Mouse (Mus musculus) embryo, embryonic 10 days (tissue): Measurements from ENCODE around the gene 3110082I17Rik.

Source experiments
- DNase-seq: peaks from one replicate; pipeline ENCODE4 v3.0.0-alpha.2; 2015; ENCODE audit warnings: low spot score

Gene 3110082I17Rik

GRCm38 (mm10) chr5:139453031-139453430, 7.3 kb downstream of the 3110082I17Rik start:
- no peak for DNase-seq

GRCm38 (mm10) chr5:139449926-139450325, 10.4 kb downstream of the 3110082I17Rik start:
- peak; percentile 38 for DNase-seq

- DNase-seq = no peak
Observed at GRCm38 (mm10) chr5:139449161-139449791, 11.1 kb downstream of the 3110082I17Rik start.

GRCm38 (mm10) chr5:139448025-139448424, 12.3 kb downstream of the 3110082I17Rik start:
- no peak for DNase-seq

- DNase-seq = no peak
Observed at GRCm38 (mm10) chr5:139445258-139445657, 15.1 kb downstream of the 3110082I17Rik start.

- DNase-seq = no peak
Observed at GRCm38 (mm10) chr5:139442962-139443361, 17.4 kb downstream of the 3110082I17Rik start.

GRCm38 (mm10) chr5:139442428-139442827, 17.9 kb downstream of the 3110082I17Rik start:
- DNase-seq = no peak

- DNase-seq = no peak
Observed at GRCm38 (mm10) chr5:139441726-139442018, 18.7 kb downstream of the 3110082I17Rik start.

GRCm38 (mm10) chr5:139440926-139441725, 19.2 kb downstream of the 3110082I17Rik start:
- DNase-seq = no peak

- no peak for DNase-seq
Observed at GRCm38 (mm10) chr5:139440451-139440850, 19.9 kb downstream of the 3110082I17Rik start.

GRCm38 (mm10) chr5:139438440-139438839, 21.9 kb downstream of the 3110082I17Rik start:
- no peak for DNase-seq

- no peak for DNase-seq
Observed at GRCm38 (mm10) chr5:139437769-139438168, 22.6 kb downstream of the 3110082I17Rik start.

GRCm38 (mm10) chr5:139434940-139435339, 25.4 kb downstream of the 3110082I17Rik start:
- peak; percentile 72 for DNase-seq

- no peak for DNase-seq
Observed at GRCm38 (mm10) chr5:139433842-139434568, 26.3 kb downstream of the 3110082I17Rik start.

GRCm38 (mm10) chr5:139432747-139433508, 27.4 kb downstream of the 3110082I17Rik start:
- DNase-seq = no peak

- DNase-seq = no peak
Observed at GRCm38 (mm10) chr5:139432333-139432732, 28.0 kb downstream of the 3110082I17Rik start.

- DNase-seq = no peak
Observed at GRCm38 (mm10) chr5:139429818-139430341, 30.4 kb downstream of the 3110082I17Rik start.

GRCm38 (mm10) chr5:139427989-139428388, 32.3 kb downstream of the 3110082I17Rik start:
- no peak for DNase-seq

GRCm38 (mm10) chr5:139427001-139427400, 33.3 kb downstream of the 3110082I17Rik start:
- no peak for DNase-seq

- DNase-seq = no peak
Observed at GRCm38 (mm10) chr5:139425198-139425597, 35.1 kb downstream of the 3110082I17Rik start.

- DNase-seq = no peak
Observed at GRCm38 (mm10) chr5:139423026-139423865, 37.1 kb downstream of the 3110082I17Rik start, which contains the start of gene Gper1. Gper1 (plus strand) TSS chr5:139423151.
